In the genomic region with DNA sequence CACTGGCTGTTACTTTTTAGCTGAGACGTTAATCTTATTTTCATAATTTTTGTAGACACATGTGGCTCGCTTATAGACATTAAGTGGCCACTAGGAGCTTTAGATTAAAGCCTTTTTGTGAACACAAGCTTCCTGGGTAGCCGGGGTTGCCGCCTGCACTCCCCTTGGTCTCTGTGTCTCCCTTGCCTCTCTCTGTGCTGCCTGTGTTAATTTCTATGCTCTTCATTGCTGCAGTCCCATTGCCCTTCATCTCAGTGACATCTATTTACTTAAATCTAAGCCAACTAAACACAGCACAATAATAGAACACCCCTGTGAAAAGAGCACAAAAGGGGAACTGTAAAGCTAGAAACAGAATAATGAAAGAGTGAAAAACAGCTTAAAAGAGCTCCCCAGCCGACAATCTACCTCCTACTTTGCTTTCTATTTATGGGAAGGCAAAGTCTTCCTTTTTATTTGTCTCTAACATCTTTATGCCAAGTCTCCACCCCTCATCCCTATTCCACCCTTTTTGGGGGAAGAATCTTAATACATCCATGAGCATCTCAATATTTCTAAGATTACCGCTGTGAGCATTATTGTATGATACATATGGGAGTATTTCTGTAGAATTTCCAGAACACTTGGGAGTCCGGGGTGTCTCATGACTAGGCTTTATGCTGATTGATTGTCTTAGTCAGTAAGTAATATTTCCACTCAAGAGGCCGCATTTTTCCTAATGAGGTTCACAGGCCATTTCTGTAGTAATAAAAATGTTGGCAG, we compare ENCODE assay signal across 15 mouse cellular contexts.
DNase-seq lines count a peak whose midpoint lies in the region; ATAC-seq and TF ChIP-seq lines count a peak whose summit lies in the region.
"Had no signal": no experiment of that assay in that cellular context is flagged by ENCODE, and none has a peak within 500 bp of the region (broad histone marks: within the 10 kb centered on the region; RNA-seq: fewer than 3 reads in every experiment).

No protein-coding gene starts in this region.

- WGBS in hindbrain, embryonic 13.5 days = 37% methylated on average over 8 of the region's 8 CpGs
- 55% methylated on average over 8 of the region's 8 CpGs for WGBS in hindbrain, embryonic 10.5 days
- WGBS in midbrain, embryonic 15.5 days = 28% methylated on average over 8 of the region's 8 CpGs

- ATAC-seq in hindbrain, embryonic 13.5 days (ENCODE audit: low FRiP score) = peak; percentile 45; the same call in 1 of the 2 replicates
- ATAC-seq in midbrain, embryonic 15.5 days (replicated peaks) = no peak
- ATAC-seq: intestine, embryonic 15.5 days had no signal

- no peak overlapping the region for H3K4me2 ChIP-seq in hindbrain, embryonic 13.5 days
- H3K4me2 ChIP-seq in midbrain, embryonic 15.5 days = no peak overlapping the region
- H3K4me2 ChIP-seq: heart, embryonic 11.5 days; intestine, embryonic 15.5 days; limb, embryonic 15.5 days had no signal

- TF ChIP-seq POLR2A in brain, embryonic 14.5 days (IDR thresholded peaks at IDR 0.05; ENCODE audit: borderline replicate concordance, extremely low read depth, insufficient read depth, insufficient read length, poor library complexity, severe bottlenecking) = no peak

- no peak overlapping the region for H3K9ac ChIP-seq in hindbrain, embryonic 13.5 days
- H3K9ac ChIP-seq in midbrain, embryonic 15.5 days = no peak overlapping the region
- H3K9ac ChIP-seq: intestine, embryonic 15.5 days; limb, embryonic 15.5 days had no signal

- TF ChIP-seq CTCF in brain, embryonic 14.5 days (IDR thresholded peaks at IDR 0.05; ENCODE audit: borderline replicate concordance, extremely low read depth, insufficient read depth, insufficient read length) = no peak

- peak overlapping the region; percentile 60 for H3K27ac ChIP-seq in hindbrain, embryonic 13.5 days
- no peak overlapping the region for H3K27ac ChIP-seq in hindbrain, embryonic 10.5 days
- 0 out of 2 replicates have a peak overlapping the region, but pooled peaks have one; percentile 2 for H3K27ac ChIP-seq in midbrain, embryonic 15.5 days
- H3K27ac ChIP-seq: intestine, embryonic 15.5 days; limb, embryonic 15.5 days had no signal

- no peak overlapping the region for H3K4me3 ChIP-seq in hindbrain, embryonic 13.5 days
- no peak overlapping the region for H3K4me3 ChIP-seq in hindbrain, embryonic 10.5 days
- H3K4me3 ChIP-seq in midbrain, embryonic 15.5 days = no peak overlapping the region
- H3K4me3 ChIP-seq: intestine, embryonic 15.5 days; limb, embryonic 15.5 days; myocyte had no signal

- H3K4me1 ChIP-seq in hindbrain, embryonic 13.5 days (replicated peaks) = peaks cover 30% of the 10 kb centered on the region
- H3K4me1 ChIP-seq in hindbrain, embryonic 10.5 days (replicated peaks) = peaks cover 18% of the 10 kb centered on the region
- H3K4me1 ChIP-seq in midbrain, embryonic 15.5 days = peaks cover 25% of the 10 kb centered on the region
- H3K4me1 ChIP-seq: intestine, embryonic 15.5 days had no signal

- H3K9me3 ChIP-seq in hindbrain, embryonic 13.5 days = no peaks in the 10 kb centered on the region
- H3K9me3 ChIP-seq in hindbrain, embryonic 10.5 days = no peaks in the 10 kb centered on the region
- H3K9me3 ChIP-seq in midbrain, embryonic 15.5 days = no peaks in the 10 kb centered on the region
- H3K9me3 ChIP-seq: intestine, embryonic 15.5 days; limb, embryonic 15.5 days had no signal

- no peaks in the 10 kb centered on the region for H3K27me3 ChIP-seq in hindbrain, embryonic 13.5 days
- no peaks in the 10 kb centered on the region for H3K27me3 ChIP-seq in hindbrain, embryonic 10.5 days (ENCODE audit: insufficient read depth, poor library complexity, severe bottlenecking)
- no peaks in the 10 kb centered on the region for H3K27me3 ChIP-seq in midbrain, embryonic 15.5 days (replicated peaks)
- H3K27me3 ChIP-seq: intestine, embryonic 15.5 days; limb, embryonic 15.5 days had no signal

- DNase-seq in hindbrain, embryonic 10.5 days (ENCODE audit: low spot score) = no peak
- DNase-seq in Muller cell, postnatal 12 days (ENCODE audit: inconsistent ontology term) = peak; percentile 46
- DNase-seq in brain, embryonic 14.5 days (ENCODE audit: low read depth) = peak; percentile 49
- no peak for DNase-seq in cerebellum, adult 9-11 months
- no peak for DNase-seq in gastrocnemius, postnatal 4 days (ENCODE audit: low spot score in 2 of 2)
- DNase-seq: adrenal gland, postnatal 36 days; gastrocnemius, postnatal 14 days; lung, postnatal 10 days; spleen, adult 18-20 months had no signal

- H3K36me3 ChIP-seq in hindbrain, embryonic 13.5 days = no peaks in the 10 kb centered on the region; the same call in 1 of the 2 replicates
- no peaks in the 10 kb centered on the region for H3K36me3 ChIP-seq in hindbrain, embryonic 10.5 days
- no peaks in the 10 kb centered on the region for H3K36me3 ChIP-seq in midbrain, embryonic 15.5 days (replicated peaks)
- H3K36me3 ChIP-seq: intestine, embryonic 15.5 days; limb, embryonic 15.5 days had no signal

Comparison
In these comparisons a context has a peak if more than half of its experiments do, and no peak if none do; other contexts are left out.
1. DNase-seq: peak in Muller cell, postnatal 12 days (single experiment) and brain, embryonic 14.5 days (single experiment); none in hindbrain, embryonic 10.5 days (single experiment), cerebellum, adult 9-11 months (single experiment) and gastrocnemius, postnatal 4 days (0 of 2).